Mouse (Mus musculus) ES-E14 (cell line): ENCODE measurements at regions not wholly inside any gene's neighbourhood (a gene's known extent, or its start where the extent isn't known, plus 50 kb on each side); places are given as distances from the start of the nearest gene placed in this dataset.

ENCODE experiments used
- HCFC1 ChIP-seq: IDR thresholded peaks from 2 replicates; pipeline ENCODE4 v1.6.1; 2012; ENCODE audit warnings: low read length, inconsistent platforms, borderline replicate concordance; ENCODE audit not compliant: insufficient read depth
- MAFK ChIP-seq: IDR thresholded peaks from 2 replicates; pipeline ENCODE4 v1.6.1; 2014; ENCODE audit warnings: mild to moderate bottlenecking, low read depth, low read length, inconsistent platforms; ENCODE audit not compliant: insufficient read depth
- ZNF384 ChIP-seq: IDR thresholded peaks from 2 replicates; pipeline ENCODE4 v1.6.1; 2012; ENCODE audit warnings: low read depth, low read length, inconsistent platforms

DNA sequence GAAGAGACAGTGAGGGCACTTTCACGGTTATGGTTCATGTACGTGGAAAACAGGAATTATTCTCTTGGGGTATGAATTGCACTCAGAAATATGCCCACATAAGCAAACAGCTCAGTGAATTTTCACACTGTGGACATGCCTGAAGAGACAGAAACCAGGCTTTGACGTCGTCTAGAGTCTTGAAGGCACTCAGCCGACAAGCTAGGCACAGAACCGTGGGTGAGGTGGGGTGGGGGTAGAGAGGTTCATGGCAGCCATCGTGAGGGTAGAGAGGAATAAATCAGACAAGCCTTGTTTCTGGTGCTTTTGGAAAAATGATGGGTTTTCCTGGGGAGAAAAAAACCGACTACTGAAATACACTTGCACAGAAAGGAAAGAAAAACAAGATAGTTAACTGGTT lies 179.0 kb upstream of the Gmds start:
- TF ChIP-seq HCFC1: no peak
- no peak for TF ChIP-seq MAFK
- no peak for TF ChIP-seq ZNF384
